Mouse (Mus musculus): ENCODE results near the gene Mlycd.

- no peak for TF ChIP-seq CTCF (IDR thresholded peaks at IDR 0.05; ENCODE audit: borderline replicate concordance, insufficient read depth, low read depth, low read length)
- TF ChIP-seq POLR2A (IDR thresholded peaks at IDR 0.05; ENCODE audit: borderline replicate concordance, insufficient read depth, low read length): no peak
These were observed 33.9 kb upstream of the Mlycd start for GRCm38 (mm10) chr8:119360686-119361295.

Data from cerebellum, adult 2 months (tissue).